Mouse (Mus musculus): ENCODE measurements around the gene Ctnnbip1.
"Not testable (repeated sequence)": the region's sequence is repeated elsewhere in the genome, so short reads cannot be mapped to it uniquely, and the experiment has no call there.

Ctnnbip1 gene

DNA sequence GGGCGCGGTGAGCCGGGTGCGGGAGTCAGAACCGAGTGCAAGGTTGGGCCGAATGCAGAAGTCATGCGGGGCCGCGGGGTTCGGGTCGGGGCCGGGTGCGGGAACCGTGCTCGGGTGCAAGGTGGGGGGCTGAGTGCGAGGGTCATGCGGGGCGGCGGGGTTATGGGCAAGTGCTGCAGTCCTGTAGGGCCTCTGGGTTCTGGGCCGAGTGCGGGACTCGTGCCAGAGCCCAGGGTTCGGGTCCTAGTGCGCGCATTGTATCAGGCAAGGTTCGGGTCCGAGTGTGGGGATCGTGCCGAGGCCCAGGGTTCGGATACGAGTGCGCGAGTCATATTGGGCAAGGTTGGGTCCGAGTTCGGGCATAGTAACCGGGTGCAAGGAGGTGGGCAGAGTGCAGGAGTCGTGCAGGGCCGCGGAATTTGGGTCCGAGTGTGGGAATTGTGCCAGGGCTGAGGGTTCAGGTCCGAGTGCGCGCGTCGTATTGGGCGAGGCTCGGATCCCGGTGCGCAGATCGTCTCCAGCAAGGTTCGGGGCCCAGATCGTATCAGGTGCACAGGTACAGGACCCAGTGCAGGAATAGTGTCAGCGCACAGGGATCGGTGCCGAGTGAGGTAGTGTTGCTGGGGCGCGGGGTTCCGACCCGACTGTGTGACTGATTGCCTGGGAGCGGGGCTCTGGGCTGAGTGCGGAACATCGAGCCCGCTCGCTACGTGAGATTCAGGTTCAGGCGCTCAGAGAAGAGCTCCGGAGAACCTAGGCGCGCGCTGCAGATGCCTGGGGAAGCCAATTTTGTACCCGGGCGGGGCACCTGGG lies 69.0 kb downstream of the Ctnnbip1 start:
- DNase-seq (ENCODE audit: low spot score in 2 of 2) = no peak

DNA sequence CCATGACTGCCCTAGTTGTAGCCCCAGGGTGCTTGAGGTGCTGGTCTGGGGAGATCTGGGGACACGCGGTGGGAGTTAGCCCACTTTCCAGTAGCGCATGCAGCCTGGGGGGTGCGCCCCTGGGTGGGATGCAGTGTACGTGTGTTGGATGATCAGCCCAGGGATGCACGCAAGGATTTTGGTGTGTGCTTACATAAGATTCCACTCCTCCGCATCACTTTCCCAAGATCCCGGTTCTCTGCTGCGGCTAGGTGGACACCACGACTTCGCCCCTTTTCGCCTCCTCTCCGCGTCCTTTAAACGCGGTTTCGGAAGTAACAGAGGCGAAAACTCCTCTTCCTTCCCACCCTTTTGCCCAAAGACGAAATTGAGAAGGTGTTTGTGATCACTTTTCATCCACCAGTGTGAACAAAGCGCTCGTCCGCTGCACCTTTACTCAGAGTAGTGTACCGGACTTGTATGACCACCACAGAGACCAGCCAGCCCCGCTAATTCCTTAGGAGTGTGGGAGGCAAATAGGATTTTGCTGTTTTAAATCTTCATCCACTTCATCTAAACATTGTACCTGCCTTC lies 69.6 kb downstream of the Ctnnbip1 start:
- DNase-seq (ENCODE audit: low spot score in 2 of 2) = no peak

DNA sequence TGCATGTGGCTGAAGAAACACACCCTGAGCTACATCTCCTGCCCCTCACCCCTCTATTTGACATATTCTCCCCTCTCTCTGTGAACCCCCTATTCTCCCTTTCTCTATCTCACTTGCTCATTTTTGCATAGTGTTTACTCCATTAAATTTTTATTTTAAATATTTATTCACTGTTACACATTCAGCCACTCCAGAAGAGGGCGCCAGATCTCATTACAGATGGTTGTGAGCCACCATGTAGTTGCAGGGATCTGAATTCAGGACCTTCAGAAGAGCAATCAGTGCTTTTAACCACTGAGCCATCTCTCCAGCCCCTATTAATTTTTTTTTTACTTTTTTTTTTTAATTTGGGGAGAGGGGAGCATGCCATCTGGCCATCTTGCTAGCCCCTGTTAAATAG lies 72.2 kb downstream of the Ctnnbip1 start:
- DNase-seq (ENCODE audit: low spot score in 2 of 2) = no peak

DNA sequence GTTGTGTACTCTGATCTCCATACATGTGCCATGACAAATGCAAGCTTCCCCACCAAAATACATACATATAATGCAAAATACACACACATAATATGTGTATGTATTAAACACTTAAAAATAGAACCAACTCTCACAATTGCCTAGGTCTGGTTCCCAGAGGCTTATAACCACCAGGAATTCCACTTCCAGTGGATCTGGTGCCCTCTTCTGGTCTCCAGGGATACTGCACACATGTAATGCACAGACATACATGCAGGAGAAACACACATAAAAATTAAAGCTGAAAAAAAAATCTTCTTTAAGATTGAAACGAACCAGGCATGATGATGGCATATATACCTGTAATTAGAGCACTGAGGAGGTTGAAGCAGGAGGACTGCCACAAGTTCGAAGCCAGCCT lies 73.5 kb downstream of the Ctnnbip1 start:
- no peak for DNase-seq (ENCODE audit: low spot score in 2 of 2)

GRCm38 (mm10) chr4:149594913-149595581 lies 77.0 kb downstream of the Ctnnbip1 start:
- DNase-seq (ENCODE audit: low spot score in 2 of 2) = no peak

GRCm38 (mm10) chr4:149597641-149598208 lies 79.7 kb downstream of the Ctnnbip1 start:
- DNase-seq (ENCODE audit: low spot score in 2 of 2) = no peak

GRCm38 (mm10) chr4:149599549-149599948 lies 81.5 kb downstream of the Ctnnbip1 start:
- DNase-seq (ENCODE audit: low spot score in 2 of 2) = no peak

- no peak for DNase-seq (ENCODE audit: low spot score in 2 of 2)
These were observed 82.1 kb downstream of the Ctnnbip1 start for GRCm38 (mm10) chr4:149600130-149600529.

DNA sequence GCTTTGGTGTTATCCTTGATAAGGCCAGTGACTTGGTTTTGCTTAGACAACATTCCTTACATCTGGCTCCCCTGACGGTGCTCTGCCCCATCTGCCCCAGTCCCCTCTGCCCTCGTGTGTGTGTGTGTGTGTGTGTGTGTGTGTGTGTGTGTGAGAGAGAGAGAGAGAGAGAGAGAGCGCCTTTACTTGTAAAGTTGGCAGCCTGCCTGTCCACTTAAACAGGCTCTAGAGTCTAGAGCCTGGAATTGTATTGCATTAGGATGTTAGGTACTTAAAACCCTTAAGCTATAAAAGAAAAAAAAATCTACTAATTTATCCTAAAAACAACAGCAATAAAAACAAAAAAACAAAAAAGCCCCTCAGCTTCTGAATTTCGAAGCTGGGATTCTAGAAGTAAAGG lies 83.4 kb downstream of the Ctnnbip1 start:
- DNase-seq (ENCODE audit: low spot score in 2 of 2) = no peak

GRCm38 (mm10) chr4:149602236-149602635 lies 84.2 kb downstream of the Ctnnbip1 start:
- no peak for DNase-seq (ENCODE audit: low spot score in 2 of 2)

GRCm38 (mm10) chr4:149603860-149604259 lies 85.8 kb downstream of the Ctnnbip1 start:
- no peak for DNase-seq (ENCODE audit: low spot score in 2 of 2)

GRCm38 (mm10) chr4:149604518-149604917 lies 86.5 kb downstream of the Ctnnbip1 start:
- DNase-seq (ENCODE audit: low spot score in 2 of 2) = no peak

DNA sequence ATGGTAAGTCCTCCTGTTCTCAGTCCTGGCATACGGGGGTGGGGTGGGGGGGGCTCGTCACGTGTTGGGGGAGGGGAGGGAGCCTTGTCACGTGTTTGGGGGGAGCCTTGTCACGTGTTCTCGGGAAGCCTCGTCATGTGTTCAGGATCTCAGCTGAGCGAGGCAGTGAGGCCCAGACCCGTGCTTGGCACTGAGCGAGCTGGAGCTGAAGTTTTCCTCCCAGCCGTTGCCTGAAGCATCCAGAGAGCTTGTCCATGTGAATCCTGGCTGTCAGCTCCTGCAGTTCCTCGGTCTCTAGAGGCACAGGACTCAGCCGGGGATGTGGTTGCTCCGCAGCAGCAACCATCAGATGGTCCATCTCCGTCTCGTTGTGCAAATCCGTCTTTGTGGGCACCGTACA lies 88.0 kb downstream of the Ctnnbip1 start:
- no peak for DNase-seq (ENCODE audit: low spot score in 2 of 2)

- no peak for DNase-seq (ENCODE audit: low spot score in 2 of 2)
These were observed 88.8 kb downstream of the Ctnnbip1 start for GRCm38 (mm10) chr4:149606766-149607358.

DNA sequence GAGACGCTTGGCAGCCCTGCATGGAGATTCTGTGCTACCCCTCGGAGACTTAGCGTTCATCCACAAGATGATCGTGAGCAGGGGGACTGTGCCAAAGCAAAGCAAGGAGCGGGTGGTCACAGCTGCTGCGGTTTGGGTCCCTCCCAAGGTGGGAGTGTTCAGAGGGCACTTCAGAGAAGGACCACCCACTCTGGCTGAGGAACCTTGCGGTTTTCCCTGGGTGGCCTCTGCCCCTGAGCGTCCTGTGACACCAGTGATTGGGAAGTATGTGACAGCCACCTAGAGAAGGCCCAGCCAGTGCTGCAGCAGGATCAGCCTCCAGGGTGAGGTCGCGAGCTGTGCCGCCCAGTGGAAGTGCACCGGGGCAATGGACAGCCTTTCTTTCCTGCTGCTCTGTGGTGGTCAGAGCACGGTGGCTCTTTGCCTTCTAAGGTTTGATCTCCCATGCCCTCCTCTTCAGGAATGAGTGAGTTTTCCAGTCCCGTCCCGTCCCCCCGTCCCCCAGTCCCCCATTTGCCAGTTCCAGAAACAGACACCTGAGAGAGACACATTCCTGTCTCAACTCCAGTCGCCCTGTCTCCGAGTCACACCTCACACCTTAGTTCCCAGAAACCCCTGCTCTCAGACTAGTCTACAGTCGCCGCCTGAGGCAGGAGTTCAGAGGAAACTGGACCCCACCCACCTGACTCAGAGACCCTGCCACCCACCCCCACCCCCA lies 89.7 kb downstream of the Ctnnbip1 start:
- DNase-seq (ENCODE audit: low spot score in 2 of 2) = no peak

DNA sequence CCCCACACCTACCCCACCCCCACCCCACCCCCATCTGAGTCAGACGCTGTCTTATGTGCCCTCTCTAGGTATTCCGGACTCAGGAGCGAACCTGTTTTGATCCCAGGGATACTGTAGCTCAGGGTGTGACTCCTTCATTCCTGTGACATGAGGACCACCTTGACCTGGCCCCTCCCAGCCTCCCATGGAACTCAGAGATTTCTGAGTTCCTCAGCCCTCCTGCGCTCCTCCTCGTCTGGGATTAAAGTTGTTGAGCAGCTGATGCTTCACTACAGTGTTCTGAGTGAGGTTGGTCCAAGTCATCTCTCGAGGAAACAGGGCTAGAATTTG lies 90.2 kb downstream of the Ctnnbip1 start:
- no peak for DNase-seq (ENCODE audit: low spot score in 2 of 2)

DNA sequence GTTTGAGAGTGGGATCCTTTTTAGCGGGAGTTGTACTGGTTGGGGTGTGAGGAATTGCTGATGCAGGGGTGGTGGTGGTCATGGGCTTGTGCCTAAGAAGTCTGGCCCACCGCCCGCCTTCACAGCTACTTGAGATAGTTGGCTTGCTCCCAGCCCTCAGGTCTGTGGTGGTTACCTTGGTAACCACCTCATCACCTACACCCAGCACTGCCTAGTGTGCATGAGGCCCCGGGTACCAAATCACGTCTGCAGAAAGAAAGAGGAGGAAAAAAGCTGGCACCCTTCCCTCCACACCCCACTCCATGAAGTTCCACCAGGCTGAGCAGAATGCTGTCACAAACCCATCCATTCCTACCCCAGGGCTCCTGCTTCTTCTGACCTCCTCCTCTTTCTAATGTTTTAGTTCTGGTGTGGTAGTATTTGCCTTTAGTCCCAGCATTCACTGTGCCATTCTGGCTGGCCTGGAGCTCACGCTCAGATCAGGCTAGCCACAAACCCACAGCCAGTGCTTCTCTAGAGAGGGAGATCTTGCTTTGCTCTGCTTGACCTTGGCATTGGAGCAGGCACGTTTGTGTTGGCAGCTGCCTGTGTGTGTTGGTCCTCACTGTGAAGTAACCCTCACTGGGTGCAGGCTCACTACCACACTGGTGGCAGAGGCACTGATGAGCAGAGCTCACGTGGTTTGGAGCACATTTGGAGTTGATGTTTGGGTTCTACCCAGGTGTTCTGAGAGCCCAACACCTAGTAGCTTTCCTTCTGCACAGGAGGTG lies 91.4 kb downstream of the Ctnnbip1 start:
- no peak for DNase-seq (ENCODE audit: low spot score in 2 of 2)

GRCm38 (mm10) chr4:149611376-149612044 lies 93.5 kb downstream of the Ctnnbip1 start:
- peak; percentile 14 to 41 for DNase-seq (ENCODE audit: low spot score in 2 of 2)

- DNase-seq (ENCODE audit: low spot score in 2 of 2) = not testable (repeated sequence)
These were observed 95.5 kb downstream of the Ctnnbip1 start for GRCm38 (mm10) chr4:149613497-149613896.

DNA sequence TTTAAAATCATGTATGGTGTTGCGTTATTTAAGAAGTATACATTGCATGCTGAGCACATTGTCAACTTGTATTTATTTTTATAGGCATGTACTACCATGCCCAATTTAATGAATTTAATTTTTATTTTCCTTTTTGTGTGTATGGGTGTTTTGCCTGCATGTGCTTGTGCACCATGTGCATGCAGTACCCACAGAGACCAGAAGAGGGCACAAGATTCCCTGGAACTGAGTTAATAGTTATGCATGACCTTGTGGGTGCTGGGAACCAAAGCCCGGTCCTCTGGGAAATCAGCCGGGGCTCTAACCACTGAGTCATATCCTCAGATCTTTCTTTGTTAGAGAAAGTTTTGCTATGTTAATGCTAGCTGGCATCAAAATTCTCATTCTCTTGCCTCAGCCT lies 96.8 kb downstream of the Ctnnbip1 start:
- no peak for DNase-seq (ENCODE audit: low spot score in 2 of 2)
